In the genomic region with DNA sequence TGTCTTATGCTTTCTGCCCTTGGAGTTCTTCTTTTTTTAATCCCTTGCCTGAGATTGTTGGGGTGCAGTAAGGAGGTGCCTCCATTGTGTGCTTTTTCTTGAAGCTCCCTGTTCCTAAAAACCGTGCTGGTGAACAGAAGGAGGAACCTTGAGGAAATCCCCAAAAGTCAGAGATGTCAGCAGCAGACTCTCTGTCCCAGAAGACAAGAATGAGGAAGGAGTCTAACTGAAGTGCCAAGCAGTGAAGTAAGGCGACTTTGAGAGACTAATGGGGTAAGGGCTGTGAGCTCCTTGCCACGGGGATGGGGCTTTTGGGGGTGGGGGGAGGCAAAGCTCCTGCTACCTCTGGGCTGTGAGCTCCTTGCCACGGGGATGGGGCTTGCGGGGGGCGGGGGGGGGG, we compare ENCODE assay signal across 28 mouse cellular contexts. TPM values are rescaled to one million over a fixed set of nuclear protein-coding genes. Genes with fewer than 3 reads are reported as not detected.
DNase-seq lines count a peak whose midpoint lies in the region; ATAC-seq and TF ChIP-seq lines count a peak whose summit lies in the region.
"Had no signal": no experiment of that assay in that cellular context is flagged by ENCODE, and none has a peak within 500 bp of the region (broad histone marks: within the 10 kb centered on the region; RNA-seq: fewer than 3 reads in every experiment).

No protein-coding gene starts in this region.

- peak; percentile 40 for DNase-seq in intestine, embryonic 14.5 days (ENCODE audit: low spot score)
- peak; percentile 6 to 7 for DNase-seq in urinary bladder, postnatal 4 days (ENCODE audit: low spot score in 2 of 2)
- no peak for DNase-seq in urinary bladder, adult 2 months (ENCODE audit: low spot score)
- DNase-seq in spleen, adult 18-20 months: no peak
- DNase-seq: adrenal gland, adult 2 months; adrenal gland, postnatal 14 days; cerebellum, adult 11 months; cerebellum, adult 2 months; cerebellum, adult 9-11 months; cerebellum, postnatal 25 days; forebrain, postnatal 0 days; gastrocnemius, adult 2 months; gastrocnemius, postnatal 14 days; heart, postnatal 14 days had no signal

- H3K4me1 ChIP-seq in intestine, embryonic 14.5 days (replicated peaks; ENCODE audit: control insufficient read depth, insufficient read depth, low read length): no peaks in the 10 kb centered on the region
- no peaks in the 10 kb centered on the region for H3K4me1 ChIP-seq in intestine, postnatal 0 days (replicated peaks; ENCODE audit: control insufficient read depth, insufficient read depth, low read length)
- H3K4me1 ChIP-seq: heart, embryonic 10.5 days; heart, embryonic 13.5 days; hindbrain, embryonic 12.5 days; hindbrain, embryonic 15.5 days had no signal

- H3K27me3 ChIP-seq in intestine, embryonic 14.5 days (replicated peaks; ENCODE audit: control insufficient read depth, insufficient read depth, low read length): no peaks in the 10 kb centered on the region
- no peaks in the 10 kb centered on the region for H3K27me3 ChIP-seq in intestine, postnatal 0 days (replicated peaks; ENCODE audit: control insufficient read depth, insufficient read depth, low read length)
- H3K27me3 ChIP-seq: heart, embryonic 13.5 days; hindbrain, embryonic 12.5 days; hindbrain, embryonic 15.5 days had no signal

- H3K4me3 ChIP-seq in intestine, embryonic 14.5 days (ENCODE audit: low read depth, low read length): no peak overlapping the region
- H3K4me3 ChIP-seq in intestine, postnatal 0 days (ENCODE audit: low read depth, low read length): no peak overlapping the region
- H3K4me3 ChIP-seq: embryonic facial prominence, embryonic 13.5 days; erythroblast, embryonic 14.5 days; gastrocnemius, adult 2 months; heart, embryonic 10.5 days; heart, embryonic 13.5 days; hindbrain, embryonic 12.5 days; hindbrain, embryonic 15.5 days had no signal

- no peak overlapping the region for H3K4me2 ChIP-seq in intestine, embryonic 14.5 days (ENCODE audit: low read length)
- no peak overlapping the region for H3K4me2 ChIP-seq in intestine, postnatal 0 days (replicated peaks; ENCODE audit: low read depth)
- H3K4me2 ChIP-seq: embryonic facial prominence, embryonic 13.5 days; heart, embryonic 13.5 days; hindbrain, embryonic 12.5 days; hindbrain, embryonic 15.5 days had no signal

- WGBS in intestine, embryonic 14.5 days: 40% methylated on average over 6 of the region's 6 CpGs
- WGBS in intestine, postnatal 0 days: 61% methylated on average over 5 of the region's 6 CpGs

- H3K27ac ChIP-seq in intestine, embryonic 14.5 days (ENCODE audit: low read depth): no peak overlapping the region
- H3K27ac ChIP-seq in intestine, postnatal 0 days (ENCODE audit: low read depth, low read length): no peak overlapping the region
- H3K27ac ChIP-seq: embryonic facial prominence, embryonic 13.5 days; gastrocnemius, adult 2 months; heart, embryonic 10.5 days; heart, embryonic 13.5 days; hindbrain, embryonic 12.5 days; hindbrain, embryonic 15.5 days had no signal

- H3K9ac ChIP-seq in intestine, embryonic 14.5 days (ENCODE audit: low read length): no peak overlapping the region
- H3K9ac ChIP-seq in intestine, postnatal 0 days (ENCODE audit: low read depth, low read length): no peak overlapping the region
- H3K9ac ChIP-seq: embryonic facial prominence, embryonic 13.5 days; forebrain, postnatal 0 days; heart, embryonic 13.5 days; hindbrain, embryonic 12.5 days; hindbrain, embryonic 15.5 days had no signal

- H3K9me3 ChIP-seq in intestine, embryonic 14.5 days (ENCODE audit: control insufficient read depth, low read length): no peaks in the 10 kb centered on the region
- H3K9me3 ChIP-seq in intestine, postnatal 0 days (ENCODE audit: control insufficient read depth): no peaks in the 10 kb centered on the region
- H3K9me3 ChIP-seq: heart, embryonic 10.5 days; hindbrain, embryonic 15.5 days had no signal

- H3K36me3 ChIP-seq in intestine, embryonic 14.5 days (ENCODE audit: control insufficient read depth, insufficient read depth, low read length): no peaks in the 10 kb centered on the region
- H3K36me3 ChIP-seq in intestine, postnatal 0 days (ENCODE audit: control insufficient read depth, insufficient read depth): no peaks in the 10 kb centered on the region
- H3K36me3 ChIP-seq: embryonic facial prominence, embryonic 13.5 days; heart, embryonic 10.5 days; heart, embryonic 13.5 days; hindbrain, embryonic 12.5 days; hindbrain, embryonic 15.5 days had no signal

- TF ChIP-seq CTCF in intestine, postnatal 0 days (IDR thresholded peaks at IDR 0.05; ENCODE audit: low read depth): no peak

- ATAC-seq in intestine, embryonic 14.5 days (replicated peaks; ENCODE audit: low FRiP score, low TSS enrichment, low read depth): no peak
- ATAC-seq in intestine, postnatal 0 days: no peak
- peak; percentile 63; the same call in 1 of the 2 replicates for ATAC-seq in megakaryocyte progenitor cell, adult 5-6 weeks (replicated peaks; ENCODE audit: poor library complexity)
- ATAC-seq: CD4-positive, CD25-positive, alpha-beta regulatory T cell, adult 4 months; forebrain, embryonic 14.5 days; forebrain, postnatal 0 days had no signal

RNA-seq across cellular contexts. Expression of a gene that starts 19.1 kb away (rescaled TPM):
- 5.7 and 6.8 TPM in 2 replicates for polyA plus RNA-seq in intestine, embryonic 14.5 days (2014; fragmentation: Nextera tagmentation; extraction: Ambion mirVana)
- polyA plus RNA-seq in intestine, postnatal 0 days (2015; fragmentation: Nextera tagmentation; extraction: Ambion mirVana): 4.3 and 5.0 TPM in 2 replicates
- 4.1 and 4.3 TPM in 2 replicates for polyA plus RNA-seq in urinary bladder, adult 2 months (2012; rRNA removed)
- total RNA-seq in megakaryocyte progenitor cell, adult 5-6 weeks (2015): 0.57 and 2.2 TPM in 2 replicates
- total RNA-seq in megakaryocyte progenitor cell, adult 5-6 weeks (2017): 0.50 TPM in 1 of 2 replicates, not detected in the other
- total RNA-seq: common myeloid progenitor, adult 5-6 weeks; hematopoietic stem cell, adult 5-6 weeks; MEL had no signal
- polyA plus RNA-seq: C2C12; erythroblast, embryonic 14.5 days had no signal

Comparison
In these comparisons a context has a peak if more than half of its experiments do, and no peak if none do; other contexts are left out.
1. DNase-seq: peak in intestine, embryonic 14.5 days (single experiment) and urinary bladder, postnatal 4 days (2 of 2); none in urinary bladder, adult 2 months (single experiment) and spleen, adult 18-20 months (0 of 2).